Mouse (Mus musculus): Measurements from ENCODE around the gene Atp13a2.

DNA sequence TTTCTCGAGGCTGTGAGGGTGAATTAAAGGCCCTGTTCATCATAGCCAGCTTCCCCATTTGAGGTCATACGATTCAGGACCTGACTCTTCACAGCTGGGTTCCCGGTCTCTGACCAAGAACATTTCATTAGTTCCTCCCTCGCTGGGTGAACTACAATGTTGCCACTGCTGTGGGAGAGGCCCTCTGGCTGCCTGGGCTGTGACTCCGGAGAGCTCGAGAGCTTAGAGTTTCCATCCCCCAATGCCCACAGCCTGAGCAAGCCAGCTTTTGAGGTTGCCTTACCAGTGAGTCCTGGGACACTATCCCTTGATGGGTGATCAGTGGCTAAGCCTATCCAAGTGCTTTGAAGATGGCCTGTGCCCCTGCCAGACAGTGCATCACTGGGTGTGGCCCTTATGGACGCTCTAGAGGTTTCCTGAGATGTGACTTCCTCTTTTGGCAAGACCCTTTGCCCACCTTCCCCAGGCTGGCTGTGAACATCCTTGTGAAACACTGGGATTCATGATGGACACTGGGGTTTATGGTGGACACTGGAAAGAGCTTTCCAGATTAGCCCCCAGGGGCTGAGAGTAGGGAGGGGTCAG is 2.1 kb downstream of the Atp13a2 start:
- no peak for TF ChIP-seq EP300 (IDR thresholded peaks at IDR 0.05; ENCODE audit: low read depth in 1 of 2, low read length in 2 of 2)
- no peak for TF ChIP-seq RCOR1 (IDR thresholded peaks at IDR 0.05; ENCODE audit: low read depth, low read length)
- TF ChIP-seq CTCF (IDR thresholded peaks at IDR 0.05 in 2 of 3, conservative IDR thresholded peaks at IDR 0.05 in 1 of 3; ENCODE audit: control insufficient read depth in 1 of 3, insufficient read depth in 1 of 3, low read depth in 2 of 3, low read length in 3 of 3, poor library complexity in 1 of 3, severe bottlenecking in 1 of 3) = no peak
- TF ChIP-seq ETS1 (IDR thresholded peaks at IDR 0.05; ENCODE audit: low read depth, low read length) = no peak
- no peak for TF ChIP-seq POLR2A (IDR thresholded peaks at IDR 0.05; ENCODE audit: control insufficient read depth in 1 of 2, insufficient read depth in 1 of 2, low read depth in 1 of 2, low read length in 2 of 2, poor library complexity in 1 of 2)
- no peak for TF ChIP-seq ZNF384 (IDR thresholded peaks at IDR 0.05; ENCODE audit: low read depth, low read length)

Measured in MEL (cell line).